ENCODE assay signal across 1 mouse cellular context in the genomic region with DNA sequence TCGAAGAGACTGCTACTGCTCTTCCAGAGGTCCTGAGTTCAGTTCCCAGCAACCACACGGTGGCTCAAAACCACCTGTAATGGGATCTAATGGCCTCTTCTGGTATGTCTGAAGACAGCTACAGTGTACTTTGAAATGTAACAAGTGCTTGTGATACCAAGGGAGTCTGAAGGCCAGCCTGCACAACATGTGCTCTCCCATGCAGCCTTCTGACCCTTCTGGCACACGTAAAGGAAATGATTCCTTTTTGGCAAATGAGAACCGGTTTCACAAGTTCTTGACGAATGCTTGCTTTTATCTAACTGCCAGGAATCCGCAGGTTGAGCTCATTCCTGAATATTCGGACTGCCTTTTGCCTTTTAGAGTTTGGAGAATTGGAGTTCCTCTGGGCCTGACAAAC.
A peak's percentile ranks its signal among the peaks of the same experiment; 100 is the strongest.
TF ChIP-seq lines count a peak whose summit lies in the region.

No protein-coding gene starts in this region.

TF ChIP-seq in CH12.LX, 34 proteins besides CTCF, POLR2A, EP300 and RAD21:
- TF ChIP-seq ETS1 (conservative IDR thresholded peaks at IDR 0.05; ENCODE audit: low read depth, low read length): no peak
- no peak for TF ChIP-seq ZMIZ1 (IDR thresholded peaks at IDR 0.05; ENCODE audit: low read depth, low read length)
- TF ChIP-seq NRF1 (IDR thresholded peaks at IDR 0.05; ENCODE audit: low read depth, low read length): no peak
- TF ChIP-seq MEF2A (IDR thresholded peaks at IDR 0.05; ENCODE audit: borderline replicate concordance, low read depth, low read length): no peak
- TF ChIP-seq BHLHE40 (IDR thresholded peaks at IDR 0.05; ENCODE audit: low read depth, low read length): no peak
- TF ChIP-seq ZC3H11A (IDR thresholded peaks at IDR 0.05; ENCODE audit: low read depth, low read length): no peak
- TF ChIP-seq TCF12 (IDR thresholded peaks at IDR 0.05; ENCODE audit: low read depth, low read length): no peak
- no peak for TF ChIP-seq MAFK (IDR thresholded peaks at IDR 0.05; ENCODE audit: insufficient replicate concordance, low read length)
- no peak for TF ChIP-seq POLR2AphosphoS2 (IDR thresholded peaks at IDR 0.05; ENCODE audit: low read depth, low read length)
- 0 out of 2 replicates have a peak, but pooled peaks have one; percentile 8 for TF ChIP-seq IRF4 (IDR thresholded peaks at IDR 0.05; ENCODE audit: low read depth, low read length)
- TF ChIP-seq JUN (IDR thresholded peaks at IDR 0.05; ENCODE audit: insufficient read depth, low read depth, low read length): no peak
- TF ChIP-seq CHD1 (IDR thresholded peaks at IDR 0.05; ENCODE audit: low read depth, low read length): no peak
- TF ChIP-seq CHD2 (IDR thresholded peaks at IDR 0.05; ENCODE audit: low read length): no peak
- no peak for TF ChIP-seq TBP (conservative IDR thresholded peaks at IDR 0.05; ENCODE audit: low read depth, low read length)
- TF ChIP-seq ZKSCAN1 (IDR thresholded peaks at IDR 0.05; ENCODE audit: borderline replicate concordance, low read depth, low read length): no peak
- no peak for TF ChIP-seq USF2 (conservative IDR thresholded peaks at IDR 0.05; ENCODE audit: low read depth, low read length)
- no peak for TF ChIP-seq UBTF (IDR thresholded peaks at IDR 0.05; ENCODE audit: low read depth, low read length)
- TF ChIP-seq USF1 (IDR thresholded peaks at IDR 0.05; ENCODE audit: low read depth, low read length): no peak
- no peak for TF ChIP-seq HCFC1 (IDR thresholded peaks at IDR 0.05; ENCODE audit: low read depth, low read length)
- TF ChIP-seq SIN3A (IDR thresholded peaks at IDR 0.05; ENCODE audit: low read length): no peak
- no peak for TF ChIP-seq E2F4 (IDR thresholded peaks at IDR 0.05; ENCODE audit: insufficient replicate concordance, low read depth, low read length)
- no peak for TF ChIP-seq JUND (conservative IDR thresholded peaks at IDR 0.05; ENCODE audit: low read depth, low read length)
- no peak for TF ChIP-seq ZNF384 (IDR thresholded peaks at IDR 0.05; ENCODE audit: low read depth, low read length)
- no peak for TF ChIP-seq MAZ (IDR thresholded peaks at IDR 0.05; ENCODE audit: low read depth, low read length)
- no peak for TF ChIP-seq ELF1 (IDR thresholded peaks at IDR 0.05; ENCODE audit: low read depth, low read length)
- no peak for TF ChIP-seq GABPA (IDR thresholded peaks at IDR 0.05; ENCODE audit: insufficient replicate concordance, low read depth, low read length)
- TF ChIP-seq KAT2A (IDR thresholded peaks at IDR 0.05; ENCODE audit: insufficient replicate concordance, low read length): 0 out of 2 replicates have a peak, but pooled peaks have one; percentile 24
- TF ChIP-seq MAX (IDR thresholded peaks at IDR 0.05; ENCODE audit: low read length): peak; percentile 16
- no peak for TF ChIP-seq RCOR1 (conservative IDR thresholded peaks at IDR 0.05; ENCODE audit: low read depth, low read length)
- no peak for TF ChIP-seq NELFE (IDR thresholded peaks at IDR 0.05; ENCODE audit: low read depth, low read length)
- no peak for TF ChIP-seq PAX5 (IDR thresholded peaks at IDR 0.05; ENCODE audit: low read length)
- TF ChIP-seq MXI1 (IDR thresholded peaks at IDR 0.05; ENCODE audit: low read depth, low read length): 0 out of 2 replicates have a peak, but pooled peaks have one; percentile 20
- peak; percentile 84 for TF ChIP-seq MYC (IDR thresholded peaks at IDR 0.05; ENCODE audit: low read depth, low read length)
- TF ChIP-seq SMC3 (IDR thresholded peaks at IDR 0.05; ENCODE audit: low read depth, low read length): no peak
